Mouse (Mus musculus) neural tube, embryonic 11.5 days (tissue): ENCODE measurements around the gene Gmppa. TPM values are rescaled to one million over a fixed set of nuclear protein-coding genes. Genes with fewer than 3 reads are reported as not detected.
A peak's percentile ranks its signal among the peaks of the same experiment; 100 is the strongest.

Experiments used
- ATAC-seq: fragments of 200-750 bp; cut with Nextera tagmentation; 2 replicates; pipeline ENCODE4 v1.8.0; 2017; ENCODE audit warnings: moderate number of reproducible peaks, mild to moderate bottlenecking, moderate TSS enrichment, moderate library complexity; ENCODE audit not compliant: insufficient read depth, low FRiP score, low TSS enrichment
- DNase-seq: peaks from one replicate; pipeline ENCODE4 v3.0.0-alpha.2; 2015; ENCODE audit warnings: low spot score
- H3K27ac ChIP-seq: fragments of 300-500 bp; sonication (generic); 2 replicates; pipeline ENCODE4 v1.5.1; 2014; ENCODE audit warnings: low read depth, mild to moderate bottlenecking, low read length
- H3K27me3 ChIP-seq: fragments of 300-500 bp; sonication (generic); 2 replicates; pipeline ENCODE4 v1.6.1; 2014; ENCODE audit warnings: mild to moderate bottlenecking, low read length, mixed read lengths; ENCODE audit not compliant: control insufficient read depth, insufficient read depth
- H3K36me3 ChIP-seq: fragments of 300-500 bp; sonication (generic); 2 replicates; pipeline ENCODE4 v1.6.1; 2014; ENCODE audit warnings: mild to moderate bottlenecking, low read length, moderate library complexity, mixed read lengths; ENCODE audit not compliant: control insufficient read depth, insufficient read depth
- H3K4me1 ChIP-seq: fragments of 300-500 bp; sonication (generic); 2 replicates; pipeline ENCODE4 v1.6.1; 2014; ENCODE audit warnings: low read length, mixed read lengths; ENCODE audit not compliant: control insufficient read depth, insufficient read depth
- H3K4me2 ChIP-seq: fragments of 300-500 bp; sonication (generic); 2 replicates; pipeline ENCODE4 v1.6.1; 2014; ENCODE audit warnings: low read depth, mild to moderate bottlenecking, moderate library complexity
- H3K4me3 ChIP-seq: fragments of 300-500 bp; sonication (generic); 2 replicates; pipeline ENCODE4 v1.5.1; 2014; ENCODE audit warnings: low read depth, low read length
- H3K9ac ChIP-seq: fragments of 300-500 bp; sonication (generic); 2 replicates; pipeline ENCODE4 v1.6.1; 2014; ENCODE audit warnings: mild to moderate bottlenecking, low read length
- H3K9me3 ChIP-seq: fragments of 300-500 bp; sonication (generic); 2 replicates; pipeline ENCODE4 v1.6.1; 2016; ENCODE audit warnings: low read length; ENCODE audit not compliant: control insufficient read depth
- WGBS: fragments of 180-500 bp; shearing (Covaris S2); extraction: QIAGEN DNeasy Blood & Tissue Kit; methylation state at CpG from one replicate; pipeline ENCODE4 v1.1.7; 2014; 5-methylcytosine and 5-hydroxymethylcytosine counted together
- polyA plus RNA-seq: library from polyadenylated mRNA; unstranded; fragments of >200 nt; fragmentation: Nextera tagmentation; extraction: Ambion mirVana; gene quantifications from 2 replicates; pipeline ENCODE4 v1.2.1, GENCODE M21; 2014

The Gmppa gene
- polyA plus RNA-seq, 1 experiment from 2014 or later = 62.5 TPM

- Histone ChIP-seq H3K9me3 (no peaks in the 10 kb centered on the region), H3K4me2 (no peak overlapping the region), H3K27ac (peak overlapping the region; percentile 58; the same call in 1 of the 2 replicates), H3K27me3 (no peaks in the 10 kb centered on the region), H3K36me3 (no peaks in the 10 kb centered on the region), H3K9ac (0 out of 2 replicates have a peak overlapping the region, but pooled peaks have one; percentile 9), H3K4me1 (peaks cover 24% of the 10 kb centered on the region), H3K4me3 (no peak overlapping the region)
- ATAC-seq (peak; percentile 60), DNase-seq (peak; percentile 81)
- WGBS = 7% methylated on average over 9 of the region's 9 CpGs
These were observed 36.8 kb upstream of the Gmppa start for GRCm38 (mm10) chr1:75398761-75399402.

- H3K27ac ChIP-seq = peak overlapping the region; percentile 58
- no peaks in the 10 kb centered on the region for H3K9me3 ChIP-seq
- peaks cover 24% of the 10 kb centered on the region for H3K4me1 ChIP-seq
- H3K4me3 ChIP-seq = no peak overlapping the region
- DNase-seq = peak; percentile 78
- peak overlapping the region; percentile 16; the same call in 1 of the 2 replicates for H3K9ac ChIP-seq
- ATAC-seq = peak; percentile 74
- peak overlapping the region; percentile 30 for H3K4me2 ChIP-seq
- H3K36me3 ChIP-seq = no peaks in the 10 kb centered on the region
- no peaks in the 10 kb centered on the region for H3K27me3 ChIP-seq
- WGBS = 6% methylated on average over 15 of the region's 15 CpGs
These were observed 35.8 kb upstream of the Gmppa start for GRCm38 (mm10) chr1:75399755-75400492.

GRCm38 (mm10) chr1:75400493-75401115, 35.1 kb upstream of the Gmppa start:
- Histone ChIP-seq H3K27ac (no peak overlapping the region), H3K4me1 (peaks cover 24% of the 10 kb centered on the region), H3K4me2 (peak overlapping the region; percentile 30), H3K4me3 (no peak overlapping the region), H3K9me3 (no peaks in the 10 kb centered on the region), H3K9ac (no peak overlapping the region), H3K36me3 (no peaks in the 10 kb centered on the region), H3K27me3 (no peaks in the 10 kb centered on the region)
- WGBS = 42% methylated on average over 6 of the region's 6 CpGs
- ATAC-seq (no peak), DNase-seq (no peak)

GRCm38 (mm10) chr1:75405547-75405946, 30.2 kb upstream of the Gmppa start:
- no peaks in the 10 kb centered on the region for H3K36me3 ChIP-seq
- DNase-seq = no peak
- peaks cover 4% of the 10 kb centered on the region for H3K4me1 ChIP-seq
- no peaks in the 10 kb centered on the region for H3K27me3 ChIP-seq
- WGBS = 86% methylated on average over 3 of the region's 3 CpGs
- no peaks in the 10 kb centered on the region for H3K9me3 ChIP-seq
- no peak overlapping the region for H3K4me3 ChIP-seq
- H3K4me2 ChIP-seq = no peak overlapping the region
- H3K27ac ChIP-seq = no peak overlapping the region
- no peak for ATAC-seq
- no peak overlapping the region for H3K9ac ChIP-seq

- no peak for DNase-seq
- no peaks in the 10 kb centered on the region for H3K27me3 ChIP-seq
- no peaks in the 10 kb centered on the region for H3K4me1 ChIP-seq
- no peaks in the 10 kb centered on the region for H3K9me3 ChIP-seq
- no peaks in the 10 kb centered on the region for H3K36me3 ChIP-seq
- ATAC-seq = no peak
- WGBS = 93% methylated on average over 15 of the region's 15 CpGs
- no peak overlapping the region for H3K9ac ChIP-seq
- no peak overlapping the region for H3K27ac ChIP-seq
- no peak overlapping the region for H3K4me3 ChIP-seq
- no peak overlapping the region for H3K4me2 ChIP-seq
These were observed 29.6 kb upstream of the Gmppa start for GRCm38 (mm10) chr1:75406173-75406572.

GRCm38 (mm10) chr1:75407056-75407455, 28.7 kb upstream of the Gmppa start:
- 92% methylated on average over 9 of the region's 9 CpGs for WGBS
- H3K4me3 ChIP-seq = no peak overlapping the region
- H3K27me3 ChIP-seq = no peaks in the 10 kb centered on the region
- H3K4me2 ChIP-seq = no peak overlapping the region
- H3K27ac ChIP-seq = no peak overlapping the region
- ATAC-seq = no peak
- H3K4me1 ChIP-seq = no peaks in the 10 kb centered on the region
- no peak overlapping the region for H3K9ac ChIP-seq
- H3K9me3 ChIP-seq = no peaks in the 10 kb centered on the region
- no peak for DNase-seq
- H3K36me3 ChIP-seq = no peaks in the 10 kb centered on the region

- no peak overlapping the region for H3K4me2 ChIP-seq
- DNase-seq = no peak
- no peaks in the 10 kb centered on the region for H3K27me3 ChIP-seq
- no peak overlapping the region for H3K9ac ChIP-seq
- H3K4me3 ChIP-seq = no peak overlapping the region
- H3K27ac ChIP-seq = no peak overlapping the region
- no peaks in the 10 kb centered on the region for H3K9me3 ChIP-seq
- no peak for ATAC-seq
- no peaks in the 10 kb centered on the region for H3K36me3 ChIP-seq
- 81% methylated on average over 4 of the region's 4 CpGs for WGBS
- H3K4me1 ChIP-seq = no peaks in the 10 kb centered on the region
These were observed 27.5 kb upstream of the Gmppa start for GRCm38 (mm10) chr1:75408210-75408609.

- DNase-seq = no peak
- 0 out of 2 replicates have a peak, but pooled peaks cover 3% of the 10 kb centered on the region for H3K4me1 ChIP-seq
- H3K36me3 ChIP-seq = no peaks in the 10 kb centered on the region
- no peak overlapping the region for H3K9ac ChIP-seq
- no peak overlapping the region for H3K4me2 ChIP-seq
- H3K27me3 ChIP-seq = no peaks in the 10 kb centered on the region
- no peak overlapping the region for H3K4me3 ChIP-seq
- H3K9me3 ChIP-seq = no peaks in the 10 kb centered on the region
- 95% methylated on average over 7 of the region's 7 CpGs for WGBS
- no peak overlapping the region for H3K27ac ChIP-seq
- ATAC-seq = no peak
These were observed 25.8 kb upstream of the Gmppa start for GRCm38 (mm10) chr1:75409950-75410349.
